Mouse (Mus musculus) intestine, embryonic 14.5 days (tissue): ENCODE results near the gene Tex264. TPM values are rescaled to one million over a fixed set of nuclear protein-coding genes. Genes with fewer than 3 reads are reported as not detected.

ENCODE experiments used
- ATAC-seq: fragments of 200-750 bp; cut with Nextera tagmentation; replicated peaks from 2 replicates; pipeline ENCODE4 v1.8.0; 2017; ENCODE audit warnings: low read depth, moderate number of reproducible peaks, moderate TSS enrichment, moderate library complexity; ENCODE audit not compliant: low FRiP score, low TSS enrichment
- DNase-seq: peaks from one replicate; pipeline ENCODE4 v3.0.0-alpha.2; 2018; ENCODE audit warnings: low spot score
- H3K27ac ChIP-seq: fragments of 300-500 bp; sonication (generic); 2 replicates; pipeline ENCODE4 v1.5.1; 2014; ENCODE audit warnings: low read depth, mild to moderate bottlenecking, control low read depth
- H3K27me3 ChIP-seq: fragments of 300-500 bp; sonication (generic); replicated peaks from 2 replicates; pipeline ENCODE4 v1.6.1; 2014; ENCODE audit warnings: low read length, control low read depth; ENCODE audit not compliant: control insufficient read depth, insufficient read depth
- H3K36me3 ChIP-seq: fragments of 300-500 bp; sonication (generic); 2 replicates; pipeline ENCODE4 v1.6.1; 2014; ENCODE audit warnings: low read length, control low read depth; ENCODE audit not compliant: control insufficient read depth, insufficient read depth
- H3K4me1 ChIP-seq: fragments of 300-500 bp; sonication (generic); replicated peaks from 2 replicates; pipeline ENCODE4 v1.6.1; 2014; ENCODE audit warnings: low read length, control low read depth, mixed read lengths; ENCODE audit not compliant: control insufficient read depth, insufficient read depth
- H3K4me2 ChIP-seq: fragments of 300-500 bp; sonication (generic); 2 replicates; pipeline ENCODE4 v1.6.1; 2014; ENCODE audit warnings: low read length
- H3K4me3 ChIP-seq: fragments of 300-500 bp; sonication (generic); 2 replicates; pipeline ENCODE4 v1.5.1; 2014; ENCODE audit warnings: low read depth, low read length, control low read depth, mixed read lengths
- H3K9ac ChIP-seq: fragments of 300-500 bp; sonication (generic); 2 replicates; pipeline ENCODE4 v1.6.1; 2014; ENCODE audit warnings: mild to moderate bottlenecking, low read length
- H3K9me3 ChIP-seq: fragments of 300-500 bp; sonication (generic); 2 replicates; pipeline ENCODE4 v1.6.1; 2016; ENCODE audit warnings: low read length, control low read depth; ENCODE audit not compliant: control insufficient read depth
- WGBS: fragments of 180-500 bp; shearing (Covaris S2); extraction: QIAGEN DNeasy Blood & Tissue Kit; methylation state at CpG from one replicate; pipeline ENCODE4 v1.1.7; 2014; 5-methylcytosine and 5-hydroxymethylcytosine counted together
- polyA plus RNA-seq: library from polyadenylated mRNA; unstranded; fragments of >200 nt; fragmentation: Nextera tagmentation; extraction: Ambion mirVana; gene quantifications from 2 replicates; pipeline ENCODE4 v1.2.1, GENCODE M21; 2014

Tex264 gene
- polyA plus RNA-seq, 1 experiment from 2014 or later: 47.8 TPM

- ATAC-seq (no peak), DNase-seq (no peak)
- Histone ChIP-seq H3K36me3 (peaks cover 67% of the 10 kb centered on the region), H3K4me2 (no peak overlapping the region), H3K27ac (no peak overlapping the region), H3K4me1 (no peaks in the 10 kb centered on the region), H3K9ac (no peak overlapping the region), H3K9me3 (no peaks in the 10 kb centered on the region), H3K4me3 (no peak overlapping the region), H3K27me3 (no peaks in the 10 kb centered on the region)
- WGBS: 79% methylated on average over 4 of the region's 4 CpGs
These were observed 9.2 kb downstream of the Tex264 start for GRCm38 (mm10) chr9:106676571-106676970.

GRCm38 (mm10) chr9:106675965-106676364 lies 9.8 kb downstream of the Tex264 start:
- Histone ChIP-seq H3K4me3 (no peak overlapping the region), H3K36me3 (peaks cover 65% of the 10 kb centered on the region), H3K27ac (no peak overlapping the region), H3K4me1 (no peaks in the 10 kb centered on the region), H3K9me3 (no peaks in the 10 kb centered on the region), H3K4me2 (no peak overlapping the region), H3K27me3 (no peaks in the 10 kb centered on the region), H3K9ac (no peak overlapping the region)
- 78% methylated on average over 9 of the region's 9 CpGs for WGBS
- ATAC-seq: peak; percentile 41; the same call in 1 of the 2 replicates
- no peak for DNase-seq

- Histone ChIP-seq H3K4me3 (no peak overlapping the region), H3K27me3 (no peaks in the 10 kb centered on the region), H3K4me2 (no peak overlapping the region), H3K36me3 (peaks cover 63% of the 10 kb centered on the region), H3K9ac (no peak overlapping the region), H3K4me1 (no peaks in the 10 kb centered on the region), H3K9me3 (no peaks in the 10 kb centered on the region), H3K27ac (no peak overlapping the region)
- ATAC-seq: peak; percentile 79; the same call in 1 of the 2 replicates
- peak; percentile 94 for DNase-seq
- 0% methylated on average over 1 of the region's 1 CpGs for WGBS
These were observed 10.2 kb downstream of the Tex264 start for GRCm38 (mm10) chr9:106675480-106675879.

GRCm38 (mm10) chr9:106673860-106674259 lies 11.9 kb downstream of the Tex264 start:
- Histone ChIP-seq H3K9ac (no peak overlapping the region), H3K36me3 (peaks cover 62% of the 10 kb centered on the region), H3K9me3 (no peaks in the 10 kb centered on the region), H3K4me3 (no peak overlapping the region), H3K27ac (no peak overlapping the region), H3K4me2 (no peak overlapping the region), H3K27me3 (no peaks in the 10 kb centered on the region), H3K4me1 (no peaks in the 10 kb centered on the region)
- ATAC-seq: no peak
- WGBS: 94% methylated on average over 2 of the region's 2 CpGs
- DNase-seq: no peak

GRCm38 (mm10) chr9:106664856-106665255 lies 20.9 kb downstream of the Tex264 start:
- no peaks in the 10 kb centered on the region for H3K9me3 ChIP-seq
- no peaks in the 10 kb centered on the region for H3K27me3 ChIP-seq
- H3K4me1 ChIP-seq: no peaks in the 10 kb centered on the region
- no peak overlapping the region for H3K4me2 ChIP-seq
- no peak overlapping the region for H3K9ac ChIP-seq
- peaks cover 57% of the 10 kb centered on the region for H3K36me3 ChIP-seq
- no peak overlapping the region for H3K27ac ChIP-seq
- ATAC-seq (no peak), DNase-seq (no peak)
- WGBS: 83% methylated on average over 6 of the region's 6 CpGs
- H3K4me3 ChIP-seq: no peak overlapping the region

- Histone ChIP-seq H3K9ac (no peak overlapping the region), H3K4me3 (no peak overlapping the region), H3K27me3 (no peaks in the 10 kb centered on the region), H3K27ac (no peak overlapping the region), H3K36me3 (peaks cover 59% of the 10 kb centered on the region), H3K9me3 (no peaks in the 10 kb centered on the region), H3K4me2 (no peak overlapping the region), H3K4me1 (no peaks in the 10 kb centered on the region)
- WGBS: 84% methylated on average over 4 of the region's 4 CpGs
- no peak for ATAC-seq
- DNase-seq: no peak
These were observed 21.3 kb downstream of the Tex264 start for GRCm38 (mm10) chr9:106664433-106664832.

GRCm38 (mm10) chr9:106663200-106663599 lies 22.5 kb downstream of the Tex264 start:
- no peak overlapping the region for H3K9ac ChIP-seq
- H3K9me3 ChIP-seq: no peaks in the 10 kb centered on the region
- no peak overlapping the region for H3K4me3 ChIP-seq
- H3K27ac ChIP-seq: no peak overlapping the region
- no peaks in the 10 kb centered on the region for H3K4me1 ChIP-seq
- no peak overlapping the region for H3K4me2 ChIP-seq
- peaks cover 60% of the 10 kb centered on the region for H3K36me3 ChIP-seq
- DNase-seq (no peak), ATAC-seq (no peak)
- no peaks in the 10 kb centered on the region for H3K27me3 ChIP-seq
- 83% methylated on average over 6 of the region's 6 CpGs for WGBS

- Histone ChIP-seq H3K4me1 (0 out of 2 replicates have a peak, but pooled peaks cover 6% of the 10 kb centered on the region), H3K27me3 (peaks cover 9% of the 10 kb centered on the region), H3K27ac (no peak overlapping the region), H3K4me2 (no peak overlapping the region), H3K36me3 (peaks cover 34% of the 10 kb centered on the region), H3K9ac (no peak overlapping the region), H3K9me3 (no peaks in the 10 kb centered on the region), H3K4me3 (no peak overlapping the region)
- DNase-seq: no peak
- no peak for ATAC-seq
- 84% methylated on average over 1 of the region's 1 CpGs for WGBS
These were observed 25.8 kb downstream of the Tex264 start for GRCm38 (mm10) chr9:106659935-106660334.

- no peak overlapping the region for H3K9ac ChIP-seq
- H3K27me3 ChIP-seq: peaks cover 14% of the 10 kb centered on the region
- peaks cover 32% of the 10 kb centered on the region for H3K36me3 ChIP-seq
- H3K9me3 ChIP-seq: no peaks in the 10 kb centered on the region
- 0 out of 2 replicates have a peak, but pooled peaks cover 6% of the 10 kb centered on the region for H3K4me1 ChIP-seq
- 76% methylated on average over 7 of the region's 7 CpGs for WGBS
- H3K4me3 ChIP-seq: no peak overlapping the region
- DNase-seq (no peak), ATAC-seq (no peak)
- no peak overlapping the region for H3K4me2 ChIP-seq
- H3K27ac ChIP-seq: no peak overlapping the region
These were observed 26.3 kb downstream of the Tex264 start for GRCm38 (mm10) chr9:106659441-106659840.
